Mouse (Mus musculus) kidney, postnatal 4 days (tissue): ENCODE results near the gene L1cam.
A peak's percentile ranks its signal among the peaks of the same experiment; 100 is the strongest.

Experiments used
- DNase-seq, 2 experiments: peaks; one replicate each; pipeline ENCODE4 v3.0.0; 2021; ENCODE audit warnings: mixed read lengths in 2 of 2

L1cam gene

DNA sequence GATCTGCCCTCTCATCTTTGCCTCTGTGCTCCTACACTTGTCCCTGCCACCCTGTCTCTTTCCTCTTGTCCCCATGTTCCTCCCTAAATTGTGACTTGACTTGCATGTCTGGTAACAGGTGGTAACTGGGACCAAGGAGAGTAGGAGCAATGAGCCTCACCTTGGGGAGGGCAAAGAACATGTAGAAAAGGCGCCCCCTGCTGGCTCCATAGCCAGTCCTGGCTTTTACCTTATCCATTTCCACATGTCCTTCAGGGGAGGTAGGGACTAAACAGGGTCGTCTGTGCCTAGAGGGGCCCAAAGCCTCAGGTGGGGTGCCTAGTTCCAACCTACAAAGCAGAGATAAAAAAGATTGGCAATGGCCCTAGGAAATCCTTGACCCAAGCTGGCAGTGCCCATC is at the start of gene L1cam:
Gene L1cam, minus strand, starts transcription at position 387 of the 400 bp plus-strand sequence.
- peak; percentile 72 to 74 for DNase-seq

GRCm38 (mm10) chrX:73942294-73942693 is 46.4 kb upstream of the L1cam start:
- no peak for DNase-seq

DNA sequence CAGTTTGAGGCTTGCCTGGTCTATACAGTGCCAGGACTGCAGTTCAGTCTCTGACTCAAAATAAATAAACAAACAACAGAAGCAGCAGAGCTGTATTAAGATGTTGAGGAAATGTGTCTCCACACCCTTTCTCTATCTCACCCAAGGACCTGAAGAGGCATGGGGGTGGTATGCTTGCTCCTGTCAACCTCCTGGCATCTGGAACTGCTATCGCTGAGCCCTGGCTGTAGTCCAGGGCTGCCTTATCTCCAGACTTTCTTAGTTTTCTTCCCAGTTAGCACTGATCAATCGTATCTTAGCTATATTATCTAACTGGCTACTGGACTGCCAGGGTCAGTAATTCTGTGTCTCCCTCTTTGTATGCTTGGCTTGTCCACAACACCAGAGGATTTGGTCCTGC is 46.0 kb upstream of the L1cam start:
- no peak for DNase-seq

GRCm38 (mm10) chrX:73931871-73932270 is 36.0 kb upstream of the L1cam start:
- DNase-seq, result no peak

GRCm38 (mm10) chrX:73930402-73931062 is 34.6 kb upstream of the L1cam start, which contains the start of gene Renbp:
Renbp (minus strand) TSS chrX:73930850.
- peak; percentile 83 to 89 for DNase-seq

GRCm38 (mm10) chrX:73922550-73922882 is 26.6 kb upstream of the L1cam start:
- no peak for DNase-seq

GRCm38 (mm10) chrX:73921823-73922549 is 26.1 kb upstream of the L1cam start, which contains the start of the genes Arhgap4 and Naa10:
Arhgap4 (minus strand) TSS chrX:73921870.
Naa10 (minus strand) TSS chrX:73921944.
- peak; percentile 90 to 94 for DNase-seq

- DNase-seq, result no peak
Measured at GRCm38 (mm10) chrX:73921285-73921822, 25.4 kb upstream of the L1cam start.

DNA sequence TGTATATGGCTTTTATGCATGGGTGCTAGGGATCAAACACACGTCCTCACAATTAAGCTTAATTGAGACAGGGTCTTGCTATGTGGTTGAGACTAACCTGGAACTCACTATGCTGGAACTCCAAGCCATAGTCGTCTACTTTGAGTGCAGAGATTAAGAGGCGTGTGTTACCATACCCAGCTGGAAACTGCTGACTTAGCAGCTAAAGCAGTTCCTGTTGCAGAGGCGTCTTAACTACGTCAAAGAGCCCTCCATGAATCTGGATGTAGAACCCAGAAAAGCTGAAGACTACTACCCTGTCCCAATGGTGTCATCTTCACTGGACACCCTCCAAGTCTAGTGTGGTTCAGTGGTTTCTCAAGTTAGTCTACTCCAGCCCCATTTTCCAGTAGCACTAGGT is 22.7 kb upstream of the L1cam start:
- DNase-seq, result no peak

DNA sequence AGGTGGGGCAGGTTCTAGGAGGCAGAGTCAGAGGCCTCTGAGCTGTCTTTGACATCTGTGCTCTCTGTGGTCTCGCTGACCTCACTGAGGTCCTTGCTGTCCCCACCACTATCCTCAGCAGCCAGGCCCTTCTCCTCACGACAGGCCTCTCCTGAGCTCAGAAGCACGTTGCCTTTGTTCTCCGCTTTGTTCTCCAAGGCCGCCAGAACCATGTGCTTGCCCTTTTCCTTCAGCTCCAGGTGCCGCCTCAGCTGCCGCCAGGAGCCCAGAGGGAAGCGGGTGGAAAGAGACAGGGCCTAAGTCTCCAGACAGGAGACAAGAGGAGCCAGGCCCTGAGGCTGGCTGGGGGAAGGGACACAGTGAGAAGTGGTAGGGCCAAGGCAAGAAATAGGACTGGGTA is 21.0 kb upstream of the L1cam start:
- DNase-seq, result no peak

DNA sequence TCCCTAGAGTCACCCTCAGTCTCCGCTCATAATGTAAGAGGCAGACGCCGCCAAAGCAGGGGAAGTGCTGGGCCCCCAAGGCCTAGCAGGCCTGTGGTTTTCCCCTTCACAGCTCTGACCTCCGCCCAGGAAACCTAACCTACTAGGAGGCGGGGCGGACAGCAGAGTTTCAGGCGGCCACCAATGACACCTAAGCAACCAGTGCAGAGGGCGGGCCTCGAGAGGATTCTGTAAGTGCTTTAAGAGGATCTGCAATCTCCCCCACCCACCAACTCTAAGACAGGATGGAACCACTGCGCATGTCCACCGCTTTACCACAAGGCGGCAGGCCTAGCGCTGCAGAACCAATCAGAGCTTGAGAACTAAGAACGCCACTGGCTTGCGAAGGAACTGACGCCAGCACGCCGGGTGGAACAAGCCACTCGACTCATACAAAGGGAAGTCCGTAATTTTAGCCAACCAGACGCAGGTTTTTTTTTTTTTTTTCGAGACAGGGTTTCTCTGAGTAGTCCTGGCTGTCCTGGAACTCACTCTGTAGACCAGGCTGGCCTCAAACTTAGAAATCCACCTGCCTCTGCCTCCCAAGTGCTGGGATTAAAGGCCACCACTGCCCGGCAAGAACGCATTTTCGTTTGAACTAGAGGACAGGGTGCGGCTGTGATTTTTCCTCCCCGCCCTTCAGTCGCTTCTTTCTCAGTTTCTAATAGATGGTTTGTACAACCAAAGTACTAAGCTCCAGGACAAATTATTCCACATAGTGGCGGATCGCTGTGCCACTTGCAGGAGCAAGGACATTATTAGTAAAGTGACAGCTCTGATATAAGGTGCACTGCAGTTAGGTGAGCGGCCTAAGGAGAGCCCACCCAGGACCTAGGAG is 19.2 kb upstream of the L1cam start:
- peak; percentile 88 to 92 for DNase-seq

GRCm38 (mm10) chrX:73911588-73911987 is 15.7 kb upstream of the L1cam start:
- DNase-seq, result no peak

DNA sequence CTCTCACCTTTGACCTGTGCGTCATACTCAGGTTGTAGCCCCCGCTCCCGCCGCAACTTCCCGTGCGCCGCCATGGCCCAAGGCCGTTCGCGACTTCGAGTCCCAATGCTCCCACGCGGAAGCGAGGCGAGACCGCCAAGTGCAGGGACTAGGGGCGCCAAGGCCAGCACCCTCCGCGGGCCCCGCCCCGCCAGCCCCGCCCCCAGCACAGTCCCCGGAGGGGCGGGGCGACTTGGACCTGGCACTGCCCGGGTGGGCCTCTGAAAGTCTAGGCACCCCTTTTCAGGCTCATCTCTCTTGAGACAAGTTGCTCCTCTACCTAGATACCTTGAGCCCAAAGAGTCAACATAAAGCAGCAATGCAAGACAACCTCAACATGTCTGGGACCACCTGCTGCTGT is 15.3 kb upstream of the L1cam start:
- peak; percentile 13 to 39 for DNase-seq

- DNase-seq, result no peak
Measured at GRCm38 (mm10) chrX:73910451-73910850, 14.5 kb upstream of the L1cam start.

DNA sequence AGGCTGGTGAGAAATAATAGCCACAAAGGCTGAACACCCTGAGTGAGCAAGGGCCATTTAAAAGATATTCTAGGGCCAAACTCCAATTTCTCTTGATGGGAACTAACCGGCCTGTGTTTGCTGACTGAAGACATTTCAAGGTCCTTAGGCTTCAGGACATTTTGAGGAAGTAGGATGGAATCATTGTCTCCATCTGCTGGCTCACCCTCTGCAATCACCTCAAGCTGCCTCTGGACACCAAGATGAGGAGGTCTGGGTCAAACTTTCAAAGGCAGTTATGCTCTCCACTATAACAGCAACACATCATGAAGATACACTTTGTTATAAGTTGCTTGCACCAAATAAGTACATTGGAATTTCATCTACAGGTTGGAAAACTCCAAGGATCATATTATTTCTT is 14.1 kb upstream of the L1cam start:
- DNase-seq, result no peak

DNA sequence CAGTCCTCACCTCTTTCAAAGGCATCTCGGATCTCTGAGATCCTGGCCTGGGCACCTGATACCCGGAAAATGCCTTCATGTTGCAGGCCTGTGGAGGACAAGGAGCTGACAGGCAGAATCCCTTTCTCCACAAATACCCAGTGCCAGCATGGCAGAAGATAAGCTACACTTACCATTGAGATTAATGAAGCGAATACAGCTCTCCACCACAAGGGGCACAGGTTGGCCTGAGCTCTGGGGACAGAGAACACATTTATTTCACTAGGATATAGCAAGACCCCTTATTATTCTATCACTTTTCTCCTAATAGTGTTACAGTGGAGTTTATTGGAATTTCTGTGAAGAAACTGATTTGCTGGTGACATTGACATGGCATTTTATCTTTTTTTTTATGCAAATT is 2.1 kb upstream of the L1cam start:
- no peak for DNase-seq

DNA sequence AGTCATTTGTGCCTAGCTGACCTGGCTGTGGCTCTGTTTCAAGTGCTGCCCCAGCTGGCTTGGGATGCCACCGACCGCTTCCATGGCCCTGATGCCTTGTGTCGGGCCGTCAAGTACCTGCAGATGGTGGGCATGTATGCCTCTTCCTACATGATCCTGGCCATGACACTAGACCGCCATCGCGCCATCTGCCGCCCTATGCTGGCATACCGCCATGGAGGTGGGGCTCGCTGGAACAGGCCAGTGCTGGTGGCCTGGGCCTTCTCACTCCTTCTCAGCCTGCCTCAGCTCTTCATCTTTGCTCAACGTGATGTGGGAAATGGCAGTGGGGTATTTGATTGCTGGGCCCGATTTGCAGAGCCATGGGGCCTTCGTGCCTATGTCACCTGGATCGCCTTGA is 3.1 kb downstream of the L1cam start:
- DNase-seq, result no peak

DNA sequence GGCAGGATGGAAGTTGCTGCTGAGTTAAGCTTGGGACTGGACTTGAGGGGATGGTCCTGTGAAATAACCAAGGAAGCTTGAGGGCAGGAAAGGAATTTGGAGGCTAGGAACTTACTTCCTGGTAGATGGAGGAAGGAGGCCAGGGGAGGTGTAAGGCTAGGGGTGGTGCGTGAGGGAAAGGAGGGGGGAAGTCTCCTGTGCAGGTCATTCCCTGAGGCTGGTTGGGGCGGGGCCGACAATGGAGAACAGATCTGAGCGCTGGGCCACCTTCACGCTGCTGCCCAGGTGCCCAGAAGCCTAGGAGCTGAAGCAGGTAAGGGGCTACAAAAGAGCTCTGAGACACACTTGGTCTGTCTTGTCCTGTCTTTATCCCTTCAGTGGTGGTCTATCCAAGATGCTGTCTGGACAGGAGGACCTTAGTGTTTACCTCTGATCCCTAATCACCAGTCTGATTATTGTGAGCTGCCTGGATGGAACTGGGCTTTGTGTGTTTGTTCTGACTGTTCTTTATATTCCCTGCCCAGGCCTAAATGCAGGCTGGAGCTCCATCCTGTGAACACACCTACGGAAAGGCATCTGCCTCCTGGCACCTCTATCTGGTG is 4.3 kb downstream of the L1cam start, which contains the start of gene Avpr2:
Gene Avpr2, plus strand, starts transcription at position 552 of the 602 bp plus-strand sequence.
- DNase-seq, result peak; percentile 17 to 20

GRCm38 (mm10) chrX:73881463-73881862 is 14.4 kb downstream of the L1cam start:
- peak; percentile 49 to 69 for DNase-seq

- peak; percentile 6 to 28 for DNase-seq
Measured at GRCm38 (mm10) chrX:73881036-73881427, 14.9 kb downstream of the L1cam start.

GRCm38 (mm10) chrX:73880194-73881035 is 15.5 kb downstream of the L1cam start:
- peak; percentile 57 to 74 for DNase-seq

GRCm38 (mm10) chrX:73877014-73877413 is 18.9 kb downstream of the L1cam start:
- no peak for DNase-seq
